ENCODE assay signal across 10 mouse cellular contexts in genomic region chr2:34025715-34026360, GRCm38 (mm10).
DNase-seq lines count a peak whose midpoint lies in the region; ATAC-seq and TF ChIP-seq lines count a peak whose summit lies in the region.
"Had no signal": no experiment of that assay in that cellular context is flagged by ENCODE, and none has a peak within 500 bp of the region (broad histone marks: within the 10 kb centered on the region; RNA-seq: fewer than 3 reads in every experiment).

No protein-coding gene starts in this region.

- 0 out of 2 replicates have a peak, but pooled peaks cover 2% of the 10 kb centered on the region for H3K27me3 ChIP-seq in liver, adult 2 months (ENCODE audit: control insufficient read depth, insufficient read depth, low read length)
- H3K27me3 ChIP-seq in liver, embryonic 12.5 days (replicated peaks) = peaks cover 13% of the 10 kb centered on the region

- no peak overlapping the region for H3K9ac ChIP-seq in liver, adult 2 months (ENCODE audit: low read depth, low read length)
- no peak overlapping the region for H3K9ac ChIP-seq in liver, embryonic 12.5 days
- H3K9ac ChIP-seq: limb, embryonic 12.5 days had no signal

- TF ChIP-seq POLR2A in liver, adult 2 months (IDR thresholded peaks at IDR 0.05; ENCODE audit: extremely low read depth, insufficient read depth, low read length) = no peak
- TF ChIP-seq POLR2A in lung, adult 2 months (IDR thresholded peaks at IDR 0.05; ENCODE audit: borderline replicate concordance, extremely low read depth, low read depth, low read length) = no peak

- H3K4me1 ChIP-seq in liver, adult 2 months (ENCODE audit: control insufficient read depth, insufficient read depth, low read length) = no peaks in the 10 kb centered on the region
- no peaks in the 10 kb centered on the region for H3K4me1 ChIP-seq in liver, embryonic 12.5 days
- no peaks in the 10 kb centered on the region; the same call in 1 of the 2 replicates for H3K4me1 ChIP-seq in lung, adult 2 months (ENCODE audit: control insufficient read depth, insufficient read depth, low read length)

- H3K9me3 ChIP-seq in liver, embryonic 12.5 days (replicated peaks) = no peaks in the 10 kb centered on the region

- no peak for ATAC-seq in CD4-positive, CD25-positive, alpha-beta regulatory T cell, adult 4 months
- no peak for ATAC-seq in liver, embryonic 12.5 days

- no peak overlapping the region for H3K27ac ChIP-seq in liver, adult 2 months (replicated peaks; ENCODE audit: insufficient read depth, low read depth, low read length)
- no peak overlapping the region for H3K27ac ChIP-seq in liver, embryonic 12.5 days
- H3K27ac ChIP-seq: limb, embryonic 12.5 days had no signal

- H3K36me3 ChIP-seq in liver, adult 2 months (ENCODE audit: control insufficient read depth, insufficient read depth, low read length) = no peaks in the 10 kb centered on the region
- no peaks in the 10 kb centered on the region for H3K36me3 ChIP-seq in liver, embryonic 12.5 days
- H3K36me3 ChIP-seq: limb, embryonic 12.5 days had no signal

- H3K4me2 ChIP-seq in liver, embryonic 12.5 days = no peak overlapping the region
- H3K4me2 ChIP-seq: limb, embryonic 12.5 days had no signal

- no peak overlapping the region for H3K4me3 ChIP-seq in liver, adult 2 months (ENCODE audit: insufficient read depth, low read depth, low read length)
- no peak overlapping the region for H3K4me3 ChIP-seq in liver, embryonic 12.5 days
- H3K4me3 ChIP-seq in lung, adult 2 months (replicated peaks; ENCODE audit: extremely low read depth, low read depth, low read length) = no peak overlapping the region
- H3K4me3 ChIP-seq: erythroblast, embryonic 14.5 days; limb, embryonic 12.5 days had no signal

- 28% methylated on average over 10 of the region's 10 CpGs for WGBS in liver, adult 2 months
- 48% methylated on average over 9 of the region's 10 CpGs for WGBS in liver, embryonic 12.5 days (ENCODE audit: insufficient replicate concordance)
- WGBS in lung, adult 2 months = 31% methylated on average over 10 of the region's 10 CpGs

- TF ChIP-seq CTCF in liver, adult 2 months (IDR thresholded peaks at IDR 0.05; ENCODE audit: low read depth, low read length) = peak; percentile 11; the same call in 1 of the 2 replicates
- TF ChIP-seq CTCF in lung, adult 2 months (IDR thresholded peaks at IDR 0.05; ENCODE audit: insufficient read depth, low read length) = no peak

- no peaks in the 10 kb centered on the region for H3K79me2 ChIP-seq in liver, adult 2 months (ENCODE audit: control insufficient read depth, insufficient read depth, low read length)

- peak; percentile 45 for DNase-seq in CD4-positive, CD25-positive, alpha-beta regulatory T cell, adult 2 months (ENCODE audit: low read depth, low spot score)
- peak; percentile 57 for DNase-seq in liver, adult 2 months (ENCODE audit: extremely low read depth, low read depth, low spot score)
- DNase-seq in adrenal gland, adult (ENCODE audit: inconsistent age in 2 of 2, low spot score in 1 of 2) = peak; percentile 47 to 80
- DNase-seq in embryo, embryonic 9.5 days (ENCODE audit: extremely low spot score) = peak; percentile 39
- peak; percentile 63 for DNase-seq in lung, adult 2 months
- DNase-seq in thymus, postnatal 36 days = peak; percentile 20 to 35
